Mouse (Mus musculus) lung, adult 18-20 months (tissue): ENCODE measurements around the gene Zfp768.
"Not testable (repeated sequence)": the region's sequence is repeated elsewhere in the genome, so short reads cannot be mapped to it uniquely, and the experiment has no call there.

ENCODE experiments used
- DNase-seq, 2 experiments: peaks; one replicate each; pipeline ENCODE4 v3.0.0; 2022; ENCODE audit warnings: mixed read lengths in 2 of 2

The Zfp768 gene

GRCm38 (mm10) chr7:127345512-127346325 is at the start of gene Zfp768:
Gene Zfp768 (minus strand): TSS chr7:127345589.
- DNase-seq: peak; percentile 91 to 94

GRCm38 (mm10) chr7:127393944-127394333 is 48.5 kb upstream of the Zfp768 start:
- DNase-seq: no peak

GRCm38 (mm10) chr7:127393157-127393943 is 48.0 kb upstream of the Zfp768 start, which contains the start of gene E430018J23Rik:
Gene E430018J23Rik (minus strand): TSS chr7:127393629.
- DNase-seq: peak; percentile 98 to 99

- no peak for DNase-seq
Measured at GRCm38 (mm10) chr7:127392251-127392824, 46.9 kb upstream of the Zfp768 start.

GRCm38 (mm10) chr7:127391538-127391937 is 46.1 kb upstream of the Zfp768 start:
- DNase-seq: no peak

GRCm38 (mm10) chr7:127390306-127390705 is 44.9 kb upstream of the Zfp768 start:
- DNase-seq: no peak

- DNase-seq: not testable (repeated sequence)
Measured at GRCm38 (mm10) chr7:127388201-127388600, 42.8 kb upstream of the Zfp768 start.

GRCm38 (mm10) chr7:127386641-127387392 is 41.4 kb upstream of the Zfp768 start, which contains the start of gene 9130019O22Rik:
Gene 9130019O22Rik (minus strand): TSS chr7:127387166.
- DNase-seq: peak; percentile 91 to 96

GRCm38 (mm10) chr7:127385560-127385959 is 40.2 kb upstream of the Zfp768 start:
- not testable (repeated sequence) for DNase-seq

- DNase-seq: no peak
Measured at GRCm38 (mm10) chr7:127378310-127378921, 33.0 kb upstream of the Zfp768 start.

GRCm38 (mm10) chr7:127375271-127376245 is 30.2 kb upstream of the Zfp768 start, which contains the start of gene Zfp747:
Gene Zfp747 (minus strand): TSS chr7:127376050.
- DNase-seq: peak; percentile 97 to 98

GRCm38 (mm10) chr7:127371870-127372269 is 26.5 kb upstream of the Zfp768 start:
- DNase-seq: not testable (repeated sequence)

- DNase-seq: no peak
Measured at GRCm38 (mm10) chr7:127371213-127371612, 25.8 kb upstream of the Zfp768 start.

- DNase-seq: no peak
Measured at GRCm38 (mm10) chr7:127366249-127366648, 20.9 kb upstream of the Zfp768 start.

- DNase-seq: no peak
Measured at GRCm38 (mm10) chr7:127364166-127364565, 18.8 kb upstream of the Zfp768 start.

GRCm38 (mm10) chr7:127363475-127363921 is 18.1 kb upstream of the Zfp768 start:
- peak; percentile 34 to 44 for DNase-seq

GRCm38 (mm10) chr7:127362418-127362817 is 17.0 kb upstream of the Zfp768 start:
- not testable (repeated sequence) for DNase-seq

GRCm38 (mm10) chr7:127361449-127361848 is 16.1 kb upstream of the Zfp768 start:
- no peak for DNase-seq

GRCm38 (mm10) chr7:127360265-127360664 is 14.9 kb upstream of the Zfp768 start:
- no peak for DNase-seq

GRCm38 (mm10) chr7:127358472-127358871 is 13.1 kb upstream of the Zfp768 start:
- no peak for DNase-seq
